ENCODE assay signal across 20 mouse cellular contexts in the genomic region with DNA sequence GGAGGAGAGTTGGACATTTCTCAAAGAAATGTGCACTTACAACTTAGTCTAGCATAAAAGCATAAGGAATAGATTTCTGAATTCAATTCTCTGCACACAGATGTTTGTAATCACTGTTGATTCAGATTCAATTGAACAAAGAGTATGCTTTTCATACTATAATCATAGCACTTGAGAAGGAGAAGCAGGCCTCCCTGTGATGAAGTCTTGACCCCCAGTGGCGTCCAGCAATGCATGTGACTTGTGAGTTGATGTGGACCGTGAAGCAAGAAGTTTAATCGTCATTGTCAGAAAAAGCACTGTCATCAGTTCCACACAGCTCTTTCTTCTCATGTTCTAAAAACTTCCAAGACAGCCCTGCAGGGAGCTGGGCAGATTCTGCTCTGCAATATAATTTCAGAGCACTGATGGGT. TPM values are rescaled to one million over a fixed set of nuclear protein-coding genes. Genes with fewer than 3 reads are reported as not detected.
DNase-seq lines count a peak whose midpoint lies in the region; ATAC-seq and TF ChIP-seq lines count a peak whose summit lies in the region.
"Had no signal": no experiment of that assay in that cellular context is flagged by ENCODE, and none has a peak within 500 bp of the region (broad histone marks: within the 10 kb centered on the region; RNA-seq: fewer than 3 reads in every experiment).

No protein-coding gene starts in this region.

- H3K27ac ChIP-seq in hindbrain, postnatal 0 days, result no peak overlapping the region
- no peak overlapping the region for H3K27ac ChIP-seq in hindbrain, embryonic 16.5 days (ENCODE audit: low read depth, low read length)
- H3K27ac ChIP-seq in limb, embryonic 10.5 days, result no peak overlapping the region
- H3K27ac ChIP-seq: forebrain, embryonic 15.5 days; heart, embryonic 10.5 days; left cerebral cortex, adult 2 months; liver, embryonic 12.5 days; midbrain, embryonic 12.5 days had no signal

- peak; percentile 2 for DNase-seq in hindbrain, postnatal 0 days (ENCODE audit: low spot score)
- DNase-seq in retina, postnatal 1 day, result peak; percentile 3
- DNase-seq in retina, embryonic 14.5 days (ENCODE audit: low spot score), result no peak
- peak; percentile 28 for DNase-seq in limb, embryonic 10.5 days (ENCODE audit: low spot score)
- DNase-seq in Muller cell, postnatal 12 days (ENCODE audit: inconsistent ontology term), result no peak
- DNase-seq in adrenal gland, postnatal 4 days (ENCODE audit: low spot score in 2 of 2), result no peak
- DNase-seq: adrenal gland, adult 8-10 months; cerebellum, adult 8-10 months; heart, postnatal 4 days; kidney, adult 18-20 months; kidney, postnatal 10 days; lung, adult 18-20 months; right cerebral cortex, postnatal 14 days had no signal

- 33% methylated on average over 3 of the region's 3 CpGs for WGBS in hindbrain, postnatal 0 days
- WGBS in hindbrain, embryonic 16.5 days, result 46% methylated on average over 3 of the region's 3 CpGs
- WGBS in limb, embryonic 10.5 days, result 82% methylated on average over 3 of the region's 3 CpGs

- no peaks in the 10 kb centered on the region for H3K4me1 ChIP-seq in hindbrain, postnatal 0 days (ENCODE audit: insufficient read depth, low read length)
- H3K4me1 ChIP-seq in hindbrain, embryonic 16.5 days (ENCODE audit: control insufficient read depth, insufficient read depth, low read depth, low read length), result no peaks in the 10 kb centered on the region; the same call in 1 of the 2 replicates
- no peaks in the 10 kb centered on the region for H3K4me1 ChIP-seq in limb, embryonic 10.5 days
- H3K4me1 ChIP-seq: forebrain, embryonic 15.5 days; heart, embryonic 10.5 days; liver, embryonic 12.5 days; midbrain, embryonic 12.5 days had no signal

- TF ChIP-seq CTCF in hindbrain, postnatal 0 days (IDR thresholded peaks at IDR 0.05; ENCODE audit: low read depth), result no peak

- no peak for ATAC-seq in hindbrain, postnatal 0 days
- no peak for ATAC-seq in hindbrain, embryonic 16.5 days
- ATAC-seq: forebrain, embryonic 15.5 days; inflammation-experienced regulatory T-cells, adult 6 months; liver, embryonic 12.5 days had no signal

- no peaks in the 10 kb centered on the region for H3K9me3 ChIP-seq in hindbrain, postnatal 0 days (ENCODE audit: low read length)
- H3K9me3 ChIP-seq in hindbrain, embryonic 16.5 days (ENCODE audit: control insufficient read depth, low read length), result no peaks in the 10 kb centered on the region
- no peaks in the 10 kb centered on the region for H3K9me3 ChIP-seq in limb, embryonic 10.5 days (replicated peaks)
- H3K9me3 ChIP-seq: forebrain, embryonic 15.5 days; heart, embryonic 10.5 days; liver, embryonic 12.5 days; midbrain, embryonic 12.5 days had no signal

- no peaks in the 10 kb centered on the region for H3K27me3 ChIP-seq in hindbrain, postnatal 0 days (ENCODE audit: insufficient read depth, low read length)
- no peaks in the 10 kb centered on the region for H3K27me3 ChIP-seq in hindbrain, embryonic 16.5 days (replicated peaks; ENCODE audit: control insufficient read depth, insufficient read depth, low read length)
- H3K27me3 ChIP-seq in limb, embryonic 10.5 days (ENCODE audit: low read depth, poor library complexity, severe bottlenecking), result no peaks in the 10 kb centered on the region
- H3K27me3 ChIP-seq: forebrain, embryonic 15.5 days; liver, embryonic 12.5 days; midbrain, embryonic 12.5 days had no signal

- no peak overlapping the region for H3K9ac ChIP-seq in hindbrain, postnatal 0 days (replicated peaks; ENCODE audit: low read length)
- H3K9ac ChIP-seq in hindbrain, embryonic 16.5 days (ENCODE audit: low read depth, low read length), result no peak overlapping the region
- H3K9ac ChIP-seq: forebrain, embryonic 15.5 days; liver, embryonic 12.5 days; midbrain, embryonic 12.5 days had no signal

- H3K36me3 ChIP-seq in hindbrain, postnatal 0 days (ENCODE audit: insufficient read depth, low read length), result no peaks in the 10 kb centered on the region
- H3K36me3 ChIP-seq in hindbrain, embryonic 16.5 days (ENCODE audit: control insufficient read depth, insufficient read depth, low read length), result no peaks in the 10 kb centered on the region
- H3K36me3 ChIP-seq in limb, embryonic 10.5 days, result no peaks in the 10 kb centered on the region
- H3K36me3 ChIP-seq: forebrain, embryonic 15.5 days; heart, embryonic 10.5 days; liver, embryonic 12.5 days; midbrain, embryonic 12.5 days had no signal

- H3K4me2 ChIP-seq in hindbrain, postnatal 0 days (ENCODE audit: low read depth, low read length), result no peak overlapping the region
- no peak overlapping the region for H3K4me2 ChIP-seq in hindbrain, embryonic 16.5 days (ENCODE audit: low read length)
- H3K4me2 ChIP-seq: forebrain, embryonic 15.5 days; liver, embryonic 12.5 days; midbrain, embryonic 12.5 days had no signal

- H3K4me3 ChIP-seq in hindbrain, postnatal 0 days (ENCODE audit: low read length), result no peak overlapping the region
- no peak overlapping the region for H3K4me3 ChIP-seq in hindbrain, embryonic 16.5 days (ENCODE audit: low read length)
- H3K4me3 ChIP-seq in limb, embryonic 10.5 days, result no peak overlapping the region
- H3K4me3 ChIP-seq: forebrain, embryonic 15.5 days; heart, embryonic 10.5 days; left cerebral cortex, adult 2 months; liver, embryonic 12.5 days; midbrain, embryonic 12.5 days had no signal

RNA-seq across cellular contexts. Expression of gene Hpgd, which starts 33.8 kb away (rescaled TPM):
- total RNA-seq in hindbrain, postnatal 0 days (2014; rRNA removed), result 3.2 and 3.9 TPM in 2 replicates
- 4.9 and 6.1 TPM in 2 replicates for polyA plus RNA-seq in hindbrain, postnatal 0 days (2015; fragmentation: Nextera tagmentation; extraction: Ambion mirVana)
- polyA plus RNA-seq in hindbrain, embryonic 16.5 days (2015; fragmentation: Nextera tagmentation; extraction: Ambion mirVana), result 7.6 and 8.9 TPM in 2 replicates
- 6.9 and 10.6 TPM in 2 replicates for polyA plus RNA-seq in limb, embryonic 10.5 days (2016; fragmentation: Nextera tagmentation; extraction: Ambion mirVana)
- total RNA-seq in adrenal gland, postnatal 4 days (2021), result 10 to 100 TPM in 1 of 2 experiments, 1 to 10 TPM in 1; 6.9 to 11.1 TPM

Comparison
In these comparisons a context has a peak if more than half of its experiments do, and no peak if none do; other contexts are left out.
1. DNase-seq: peak in hindbrain, postnatal 0 days (single experiment), retina, postnatal 1 day (single experiment) and limb, embryonic 10.5 days (single experiment); none in retina, embryonic 14.5 days (single experiment), Muller cell, postnatal 12 days (single experiment) and adrenal gland, postnatal 4 days (0 of 2).